Mouse (Mus musculus) activated CD4-positive, CD25-positive, alpha-beta regulatory T cell, adult 4 months (primary cell): ENCODE results near the gene Zfyve16. TPM values are rescaled to one million over a fixed set of nuclear protein-coding genes. Genes with fewer than 3 reads are reported as not detected.

Experiments
- ATAC-seq: one replicate; pipeline ENCODE4 v1.8.0; 2017
- polyA plus RNA-seq, 2 experiments: library from polyadenylated mRNA; unstranded; fragments of 100-300 nt; shearing (Covaris generic); gene quantifications; one replicate each; pipeline ENCODE4 v1.2.1; 2017

Zfyve16 gene
- polyA plus RNA-seq = 10 to 100 TPM in 1 of 2 experiments, 1 to 10 TPM in 1; 9.7 to 10.1 TPM

GRCm38 (mm10) chr13:92530721-92531211 is at the start of gene Zfyve16:
Gene Zfyve16, minus strand, starts transcription at chr13:92530868.
- peak; percentile 82 for ATAC-seq

- ATAC-seq = no peak
These were observed 47.5 kb upstream of the Zfyve16 start for GRCm38 (mm10) chr13:92578210-92578609.

- no peak for ATAC-seq
These were observed 46.0 kb upstream of the Zfyve16 start for GRCm38 (mm10) chr13:92576688-92577087.

- ATAC-seq = no peak
These were observed 45.4 kb upstream of the Zfyve16 start, which contains the start of gene Spz1 for GRCm38 (mm10) chr13:92576072-92576471. Gene Spz1, minus strand, starts transcription at chr13:92576172.

GRCm38 (mm10) chr13:92559429-92559828 is 28.8 kb upstream of the Zfyve16 start:
- ATAC-seq = no peak

GRCm38 (mm10) chr13:92557229-92557628 is 26.6 kb upstream of the Zfyve16 start:
- ATAC-seq = no peak

- no peak for ATAC-seq
These were observed 25.9 kb upstream of the Zfyve16 start for GRCm38 (mm10) chr13:92556458-92557126.

GRCm38 (mm10) chr13:92547093-92547492 is 16.4 kb upstream of the Zfyve16 start:
- no peak for ATAC-seq

- ATAC-seq = no peak
These were observed 10.3 kb upstream of the Zfyve16 start for GRCm38 (mm10) chr13:92540997-92541396.

GRCm38 (mm10) chr13:92539126-92539525 is 8.5 kb upstream of the Zfyve16 start:
- ATAC-seq = no peak

GRCm38 (mm10) chr13:92533801-92534200 is 3.1 kb upstream of the Zfyve16 start:
- no peak for ATAC-seq

- no peak for ATAC-seq
These were observed 1.5 kb upstream of the Zfyve16 start for GRCm38 (mm10) chr13:92532216-92532615.

- no peak for ATAC-seq
These were observed 569 bp upstream of the Zfyve16 start for GRCm38 (mm10) chr13:92531237-92531636.

GRCm38 (mm10) chr13:92529828-92530720 is 594 bp downstream of the Zfyve16 start:
- ATAC-seq = peak; percentile 31

- ATAC-seq = peak; percentile 28
These were observed 7.4 kb downstream of the Zfyve16 start for GRCm38 (mm10) chr13:92523178-92523813.

- no peak for ATAC-seq
These were observed 25.8 kb downstream of the Zfyve16 start for GRCm38 (mm10) chr13:92504871-92505270.

GRCm38 (mm10) chr13:92491923-92492322 is 38.7 kb downstream of the Zfyve16 start:
- ATAC-seq = no peak

GRCm38 (mm10) chr13:92490817-92491216 is 39.9 kb downstream of the Zfyve16 start:
- no peak for ATAC-seq

GRCm38 (mm10) chr13:92483852-92484463 is 46.7 kb downstream of the Zfyve16 start, which contains the start of gene Fam151b:
Gene Fam151b, minus strand, starts transcription at chr13:92484015.
- ATAC-seq = peak; percentile 98

GRCm38 (mm10) chr13:92483348-92483747 is 47.3 kb downstream of the Zfyve16 start:
- ATAC-seq = peak; percentile 64

GRCm38 (mm10) chr13:92470151-92470550 is 60.5 kb downstream of the Zfyve16 start:
- ATAC-seq = no peak

GRCm38 (mm10) chr13:92469381-92469780 is 61.3 kb downstream of the Zfyve16 start:
- no peak for ATAC-seq
